Mouse (Mus musculus) ovary, postnatal 10 days (tissue): ENCODE measurements around the gene Ccdc86.

Experiments used
- DNase-seq: peaks from one replicate; pipeline ENCODE4 v3.0.0; 2022; ENCODE audit warnings: low spot score

The Ccdc86 gene

DNA sequence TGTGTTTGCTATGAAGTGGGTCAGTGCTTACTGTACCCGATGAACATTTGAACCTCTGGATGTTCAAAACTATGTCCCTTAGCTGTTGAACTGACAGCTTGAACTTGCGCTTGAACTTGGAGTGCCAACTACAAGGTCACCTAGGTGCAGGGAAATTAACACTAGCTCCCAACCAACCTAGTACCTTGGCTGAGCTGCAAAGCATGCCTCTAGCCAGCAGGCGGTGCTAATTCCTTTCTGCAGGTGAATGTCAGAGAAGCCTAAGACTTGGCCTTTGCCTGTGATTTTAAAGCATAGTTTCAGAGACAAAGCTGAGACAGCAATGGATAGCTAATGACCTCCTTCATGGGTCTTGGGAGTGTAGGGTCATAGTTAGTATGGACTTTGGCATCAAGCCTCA lies 41.2 kb downstream of the Ccdc86 start:
- no peak for DNase-seq

DNA sequence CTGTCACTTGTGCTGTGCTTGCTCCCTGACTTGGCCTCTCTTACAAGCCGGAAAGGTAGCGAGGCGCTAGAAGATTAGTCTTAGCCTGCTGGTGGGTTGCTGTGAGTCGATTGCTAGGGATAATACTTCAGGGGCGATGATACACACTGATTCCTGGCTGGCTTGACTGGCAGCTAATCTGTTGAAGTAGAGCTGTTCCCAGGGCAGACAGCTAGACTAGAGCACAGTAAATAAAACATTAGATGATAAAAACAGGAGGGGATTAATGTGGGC lies 43.4 kb downstream of the Ccdc86 start:
- DNase-seq = no peak

DNA sequence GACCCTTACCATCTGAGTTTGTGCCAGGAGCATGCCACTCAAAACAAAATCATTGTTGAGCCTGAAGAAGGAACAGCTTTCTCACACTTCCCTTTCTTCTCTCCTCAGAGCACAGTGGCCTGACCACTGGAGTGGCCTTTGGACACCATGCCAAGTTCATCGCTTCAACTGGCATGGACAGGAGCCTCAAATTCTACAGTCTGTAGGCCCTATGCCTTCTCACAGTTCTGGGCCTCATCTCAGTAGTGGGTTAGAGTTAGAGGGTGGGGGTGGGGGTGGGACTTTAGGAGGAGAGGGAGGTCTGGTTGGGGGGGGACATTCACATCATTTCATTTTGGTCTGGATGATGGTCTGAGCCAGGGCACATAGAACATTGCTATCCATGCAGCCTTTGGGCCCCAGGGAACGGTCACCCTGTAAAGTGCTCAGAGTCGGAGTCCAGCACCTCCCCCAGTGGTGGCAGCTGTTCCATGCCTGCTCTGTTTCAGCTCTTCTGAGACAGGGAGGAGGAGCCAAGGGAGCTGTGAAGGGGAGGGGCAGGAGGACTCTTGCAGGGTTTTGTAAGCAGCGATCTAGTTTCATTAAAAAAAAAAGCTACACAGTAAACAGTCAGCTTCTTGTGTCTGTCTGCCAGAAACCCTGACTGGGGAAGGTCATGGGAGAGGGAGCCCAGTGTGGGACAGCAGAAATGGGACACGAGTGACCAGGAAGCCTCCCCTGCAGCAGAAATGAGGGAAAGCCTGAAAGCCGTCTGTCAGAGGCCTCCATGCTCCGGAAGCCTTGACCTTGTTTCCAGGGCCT lies 43.9 kb downstream of the Ccdc86 start:
- peak; percentile 26 for DNase-seq

DNA sequence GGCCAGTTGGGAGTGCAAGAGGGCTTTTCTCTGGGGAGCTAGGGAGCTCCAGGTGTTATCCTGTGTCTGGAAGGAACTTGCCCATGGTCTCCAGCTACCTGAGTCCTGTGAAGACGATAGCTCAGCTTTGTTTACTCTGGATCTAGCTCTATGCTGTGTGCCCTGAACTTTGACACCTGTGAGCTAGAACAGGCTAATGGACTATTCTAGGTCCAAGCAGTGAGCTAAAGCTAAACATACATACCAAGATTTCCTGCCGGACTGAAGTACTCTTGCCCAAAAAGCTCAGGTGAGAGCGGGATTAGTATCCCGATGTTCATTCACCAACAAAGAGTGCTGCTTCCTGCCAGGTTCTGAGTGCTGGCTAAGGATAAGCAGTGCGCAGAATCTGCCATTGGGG lies 44.6 kb downstream of the Ccdc86 start:
- no peak for DNase-seq

DNA sequence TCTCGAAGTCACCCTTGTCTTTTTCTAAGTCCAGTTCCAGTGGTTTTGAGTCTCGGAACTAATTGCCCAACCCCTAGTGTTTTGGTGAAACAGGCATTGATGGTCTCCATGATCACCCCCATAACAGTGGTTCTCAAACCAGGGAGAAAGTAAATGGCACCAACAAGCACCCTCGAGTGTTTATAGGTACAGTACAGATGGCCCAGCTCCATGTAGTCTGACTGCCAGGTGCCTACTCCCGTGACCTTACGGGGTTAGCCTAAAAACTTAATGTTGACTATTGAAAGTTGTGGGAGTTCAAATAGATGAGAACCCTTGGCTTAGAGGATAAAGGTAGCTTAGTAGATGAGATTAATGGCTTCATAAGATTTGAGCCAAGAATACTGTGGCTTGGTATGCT lies 48.0 kb downstream of the Ccdc86 start:
- DNase-seq = no peak

DNA sequence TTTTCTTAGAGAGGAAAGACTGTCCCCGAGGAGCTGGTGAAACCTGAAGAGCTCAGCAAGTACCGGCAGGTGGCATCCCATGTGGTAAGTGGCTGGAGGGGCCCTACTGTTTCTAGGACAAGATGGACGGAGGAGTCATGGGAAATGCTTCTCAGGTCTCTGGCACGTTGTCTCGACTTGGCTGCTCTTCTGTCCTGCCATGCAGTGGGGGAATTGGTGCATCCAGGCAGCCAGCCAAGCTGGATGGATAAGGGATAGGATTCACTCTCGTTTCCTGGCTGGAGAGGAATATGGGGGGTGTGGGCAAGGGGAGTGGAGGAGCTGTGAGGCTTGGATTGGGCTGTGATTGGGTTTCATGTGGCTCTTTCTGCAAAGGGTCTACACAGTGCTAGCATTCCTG lies 48.8 kb downstream of the Ccdc86 start:
- DNase-seq = no peak

DNA sequence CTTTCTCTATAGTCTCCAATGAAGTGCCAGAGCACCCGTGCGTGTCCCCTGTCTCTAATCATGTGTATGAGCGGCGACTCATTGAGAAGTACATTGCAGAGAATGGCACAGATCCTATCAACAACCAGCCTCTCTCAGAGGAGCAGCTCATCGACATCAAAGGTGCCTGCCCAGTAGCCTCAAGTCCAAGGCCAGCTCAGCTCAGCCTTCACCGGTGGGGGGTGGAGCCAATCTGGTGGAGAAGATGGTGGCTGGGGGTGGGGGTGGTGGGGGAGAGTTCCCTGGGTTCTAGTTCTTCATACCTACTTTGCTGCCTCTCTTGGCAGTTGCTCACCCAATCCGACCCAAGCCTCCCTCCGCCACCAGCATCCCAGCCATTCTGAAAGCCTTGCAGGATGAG lies 51.6 kb downstream of the Ccdc86 start:
- no peak for DNase-seq

DNA sequence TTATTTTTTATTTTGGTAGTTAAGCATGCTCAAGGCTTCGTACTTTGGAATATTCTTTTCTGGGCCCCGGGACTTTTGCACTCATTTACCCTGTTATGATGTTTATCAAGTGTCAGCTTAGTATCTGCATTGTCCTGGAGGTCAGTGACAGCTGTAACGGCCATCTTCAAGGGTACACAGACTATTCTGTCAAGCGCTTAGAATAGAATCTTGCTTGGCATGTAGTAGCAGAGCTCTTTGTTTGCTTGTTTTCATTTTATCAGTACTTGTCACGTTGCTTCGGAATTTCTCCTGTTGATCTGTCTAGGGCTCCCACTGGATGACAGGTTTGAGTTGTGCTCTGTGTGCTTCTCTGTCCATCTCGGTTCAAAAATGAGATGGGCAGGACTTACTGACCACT lies 52.2 kb downstream of the Ccdc86 start:
- DNase-seq = no peak

DNA sequence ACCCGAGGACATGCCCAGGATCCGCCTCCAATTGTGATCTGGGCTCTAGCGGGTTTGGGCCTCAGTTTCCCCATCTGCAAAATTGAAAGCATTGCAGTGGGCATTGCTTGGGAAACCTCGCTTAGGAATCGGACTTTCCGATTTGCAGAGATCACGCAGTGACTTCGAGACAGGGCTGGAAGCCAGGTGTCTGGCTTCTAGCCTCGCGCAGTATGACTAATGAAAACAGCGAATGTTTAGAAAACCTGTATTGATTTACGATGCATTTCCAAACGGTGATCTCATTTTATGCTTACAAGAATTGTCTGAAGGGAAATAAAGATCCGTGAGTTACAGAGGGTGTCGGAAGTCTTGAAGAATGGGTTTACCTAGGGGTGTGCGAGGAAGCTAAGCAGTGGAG lies 53.4 kb downstream of the Ccdc86 start:
- no peak for DNase-seq

DNA sequence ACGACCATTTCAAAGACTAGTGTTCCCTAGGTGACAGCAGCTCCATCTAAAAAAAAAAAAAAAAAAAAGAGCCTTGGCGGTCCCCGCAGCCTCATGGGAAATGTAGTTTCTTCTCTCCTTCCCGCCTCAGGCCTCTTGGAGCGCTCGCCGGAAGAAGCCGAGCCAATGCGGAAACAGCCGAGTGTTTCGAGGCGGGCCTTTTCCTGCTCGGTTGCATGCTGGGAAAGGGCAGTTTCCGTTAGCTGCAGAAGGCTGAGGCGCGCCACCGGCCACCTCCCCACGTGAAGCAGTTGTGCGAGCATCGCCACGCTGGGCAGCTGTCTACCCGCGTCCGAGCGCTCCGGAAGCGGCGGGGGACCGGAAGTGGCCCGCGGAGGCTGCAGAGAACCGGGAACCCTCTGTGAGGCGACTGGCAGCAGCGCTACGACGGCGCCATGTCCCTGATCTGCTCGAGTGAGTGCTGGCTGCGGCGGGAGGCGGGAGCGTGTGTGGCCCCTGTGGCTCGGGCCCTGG lies 54.0 kb downstream of the Ccdc86 start, which contains the start of gene Prpf19:
Gene Prpf19, plus strand, starts transcription at position 216 of the 513 bp plus-strand sequence.
- DNase-seq = peak; percentile 88

DNA sequence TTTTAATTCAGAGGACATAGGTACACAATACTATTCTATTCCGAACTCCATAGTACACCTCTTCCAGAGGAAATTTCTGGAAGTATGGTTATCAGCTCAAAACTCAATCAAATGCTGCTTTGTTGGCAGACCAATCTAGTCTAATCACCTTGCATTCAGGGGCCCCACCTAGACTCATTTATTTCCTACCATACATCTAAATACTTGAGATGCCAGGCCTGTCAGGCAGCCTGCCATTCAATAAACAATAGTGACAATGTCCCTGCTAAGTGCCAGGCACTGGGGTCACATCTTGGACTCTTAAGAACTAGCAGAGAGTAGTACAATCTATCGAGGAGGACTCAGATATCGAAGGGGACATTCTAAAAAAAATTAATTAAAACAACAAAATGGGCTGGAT lies 56.9 kb downstream of the Ccdc86 start:
- DNase-seq = no peak
